Mouse (Mus musculus) kidney, embryonic 14.5 days (tissue): Measurements from ENCODE around the gene Clca4b. TPM values are rescaled to one million over a fixed set of nuclear protein-coding genes. Genes with fewer than 3 reads are reported as not detected.

Source experiments
- polyA plus RNA-seq: library from polyadenylated mRNA; unstranded; fragments of >200 nt; fragmentation: Nextera tagmentation; extraction: Ambion mirVana; gene quantifications from 2 replicates; pipeline ENCODE4 v1.2.1, GENCODE M21; 2014

Clca4b gene
- polyA plus RNA-seq, 1 experiment from 2014 or later: not detected

Other genes with a start within 250 kb of the Clca4b start
- 82.7 and 94.3 TPM in 2 replicates for gene Sh3glb1, start 212.2 kb downstream of the Clca4b start, polyA plus RNA-seq
- gene Clca3a1, start 171.6 kb downstream of the Clca4b start, polyA plus RNA-seq: 8.2 and 11.1 TPM in 2 replicates
- gene Clca3a2, start 113.0 kb downstream of the Clca4b start, polyA plus RNA-seq: not detected in 2 replicates
- 0.05 TPM in 1 of 2 replicates, not detected in the other for gene Clca3b, start 83.2 kb downstream of the Clca4b start, polyA plus RNA-seq
- gene Clca4a, start 42.5 kb upstream of the Clca4b start, polyA plus RNA-seq: not detected in 2 replicates
- gene Clca1, start 100.2 kb upstream of the Clca4b start, polyA plus RNA-seq: 0.05 TPM in 1 of 2 replicates, not detected in the other
- 0.10 and 0.22 TPM in 2 replicates for gene Clca2, start 166.9 kb upstream of the Clca4b start, polyA plus RNA-seq
- gene Odf2l, start 186.1 kb upstream of the Clca4b start, polyA plus RNA-seq: 19.8 and 21.0 TPM in 2 replicates